Mouse (Mus musculus): ENCODE data around the gene Gm35549. TPM values are rescaled to one million over a fixed set of nuclear protein-coding genes. Genes with fewer than 3 reads are reported as not detected.

The Gm35549 gene
- total RNA-seq, 2 experiments from 2014 or later = not detected

GRCm38 (mm10) chr9:122836126-122836525, 7.7 kb downstream of the Gm35549 start:
- intact Hi-C loops (cut with DNase I) = no loop called here
- no peak for DNase-seq

GRCm38 (mm10) chr9:122829826-122830380, 13.9 kb downstream of the Gm35549 start:
- no peak for DNase-seq
- intact Hi-C loops (cut with DNase I) = no loop called here

GRCm38 (mm10) chr9:122826743-122827142, 17.1 kb downstream of the Gm35549 start:
- no peak for DNase-seq
- intact Hi-C loops (cut with DNase I) = no loop called here

GRCm38 (mm10) chr9:122823374-122824017, 20.3 kb downstream of the Gm35549 start:
- intact Hi-C loops (cut with DNase I) = no loop called here
- no peak for DNase-seq

- DNase-seq = no peak
- intact Hi-C loops (cut with DNase I) = no loop called here
Measured at GRCm38 (mm10) chr9:122815239-122815851, 28.5 kb downstream of the Gm35549 start.

- DNase-seq = no peak
- intact Hi-C loops (cut with DNase I) = no loop called here
Measured at GRCm38 (mm10) chr9:122814775-122815174, 29.1 kb downstream of the Gm35549 start.

- DNase-seq = no peak
- intact Hi-C loops (cut with DNase I) = no loop called here
Measured at GRCm38 (mm10) chr9:122812386-122812785, 31.4 kb downstream of the Gm35549 start.

- DNase-seq = no peak
Measured at GRCm38 (mm10) chr9:122810212-122810611, 33.6 kb downstream of the Gm35549 start.

GRCm38 (mm10) chr9:122807186-122807585, 36.6 kb downstream of the Gm35549 start:
- no peak for DNase-seq
- intact Hi-C loops (cut with DNase I) = no loop called here

More at GRCm38 (mm10) chr9:122810212-122810611, 33.6 kb downstream of the Gm35549 start:
- intact Hi-C loops (cut with DNase I) = no loop called here

- no peak for DNase-seq
- intact Hi-C loops (cut with DNase I) = no loop called here
Measured at GRCm38 (mm10) chr9:122805845-122806341, 37.9 kb downstream of the Gm35549 start.

GRCm38 (mm10) chr9:122805053-122805844, 38.6 kb downstream of the Gm35549 start, which contains the start of gene Tcaim:
Gene Tcaim, plus strand, starts transcription at chr9:122805539.
- intact Hi-C loops (cut with DNase I) = no loop called here
- DNase-seq = peak; percentile 87 to 88

- no peak for DNase-seq
- intact Hi-C loops (cut with DNase I) = no loop called here
Measured at GRCm38 (mm10) chr9:122786534-122786933, 57.3 kb downstream of the Gm35549 start.

GRCm38 (mm10) chr9:122785231-122785630, 58.6 kb downstream of the Gm35549 start:
- no peak for DNase-seq
- intact Hi-C loops (cut with DNase I) = no loop called here

Other genes starting within 250 kb of the Gm35549 start
- gene Topaz1, start 96.7 kb downstream of the Gm35549 start, total RNA-seq (2021) = not detected
- 10 to 100 TPM; 22.4 to 26.4 TPM for gene Tcaim, start 38.5 kb downstream of the Gm35549 start, total RNA-seq (2021)
- 10 to 100 TPM; 27.6 to 35.0 TPM for gene Zfp445, start 22.0 kb upstream of the Gm35549 start, total RNA-seq (2021)
- 1 to 10 TPM; 3.3 to 3.4 TPM for gene Zkscan7, start 41.6 kb upstream of the Gm35549 start, total RNA-seq (2021)
- gene Zfp105, start 79.0 kb upstream of the Gm35549 start, total RNA-seq (2021) = 1 to 10 TPM in 1 of 2 experiments, under 1 TPM in 1; 0.84 to 1.0 TPM
- 1 to 10 TPM; 7.6 to 8.5 TPM for gene 1110059G10Rik, start 107.0 kb upstream of the Gm35549 start, total RNA-seq (2021)
- gene Kif15, start 107.0 kb upstream of the Gm35549 start, total RNA-seq (2021) = under 1 TPM; 0.36 to 0.52 TPM
- gene Tmem42, start 177.3 kb upstream of the Gm35549 start, total RNA-seq (2021) = 10 to 100 TPM in 1 of 2 experiments, 1 to 10 TPM in 1; 9.2 to 10.6 TPM
- not detected for gene Tgm4, start 190.7 kb upstream of the Gm35549 start, total RNA-seq (2021)

All from gastrocnemius, postnatal 36 days (tissue).